Mouse (Mus musculus): ENCODE data around the gene Uba3. TPM values are rescaled to one million over a fixed set of nuclear protein-coding genes. Genes with fewer than 3 reads are reported as not detected.

Gene Uba3
- polyA plus RNA-seq, 1 experiment from 2014 or later = 96.6 TPM

Other genes with a start within 250 kb of the Uba3 start
- 0.46 and 0.71 TPM in 2 replicates for gene Fam19a4, start 145.2 kb downstream of the Uba3 start, polyA plus RNA-seq (2016; fragmentation: Nextera tagmentation; extraction: Ambion mirVana)
- 13.3 and 14.7 TPM in 2 replicates for gene Eogt, start 56.5 kb downstream of the Uba3 start, polyA plus RNA-seq (2016; fragmentation: Nextera tagmentation; extraction: Ambion mirVana)
- gene Tmf1, start 26.5 kb downstream of the Uba3 start, polyA plus RNA-seq (2016; fragmentation: Nextera tagmentation; extraction: Ambion mirVana) = 32.0 and 38.3 TPM in 2 replicates
- gene Arl6ip5, start 5.0 kb upstream of the Uba3 start, polyA plus RNA-seq (2016; fragmentation: Nextera tagmentation; extraction: Ambion mirVana) = 45.0 and 47.7 TPM in 2 replicates
- 4.6 and 5.5 TPM in 2 replicates for gene Lmod3, start 47.1 kb upstream of the Uba3 start, polyA plus RNA-seq (2016; fragmentation: Nextera tagmentation; extraction: Ambion mirVana)